Mouse (Mus musculus) olfactory bulb, adult 2 months (tissue): Measurements from ENCODE around the gene Nudcd3. TPM values are rescaled to one million over a fixed set of nuclear protein-coding genes. Genes with fewer than 3 reads are reported as not detected.
"Not testable (repeated sequence)": the region's sequence is repeated elsewhere in the genome, so short reads cannot be mapped to it uniquely, and the experiment has no call there.

Source experiments
- H3K27ac ChIP-seq: fragments of 200-500 bp; 2 replicates; pipeline ENCODE4 v1.5.1; 2012; ENCODE audit warnings: low read depth, low read length; ENCODE audit not compliant: insufficient read depth
- H3K4me1 ChIP-seq: fragments of 200-500 bp; 2 replicates; pipeline ENCODE4 v1.6.1; 2012; ENCODE audit warnings: low read length; ENCODE audit not compliant: control insufficient read depth, insufficient read depth
- H3K4me3 ChIP-seq: fragments of 200-500 bp; 2 replicates; pipeline ENCODE4 v1.5.1; 2012; ENCODE audit warnings: mild to moderate bottlenecking, low read depth, low read length, moderate library complexity; ENCODE audit not compliant: insufficient read depth
- CTCF ChIP-seq: fragments of 200-500 bp; IDR thresholded peaks from 2 replicates; pipeline ENCODE4 v1.5.1; 2012; ENCODE audit warnings: low read depth, mild to moderate bottlenecking, low read length, moderate library complexity; ENCODE audit not compliant: insufficient read depth
- POLR2A ChIP-seq: fragments of 200-500 bp; IDR thresholded peaks from 2 replicates; pipeline ENCODE4 v1.6.1; 2012; ENCODE audit warnings: mild to moderate bottlenecking, low read depth, low read length, moderate library complexity; ENCODE audit not compliant: insufficient read depth
- WGBS: fragments of 180-500 bp; shearing (Covaris S2); methylation state at CpG from one replicate; pipeline ENCODE4 v1.1.7; 2018; 5-methylcytosine and 5-hydroxymethylcytosine counted together
- polyA plus RNA-seq: library from polyadenylated mRNA; stranded (reverse); fragments of >200 nt; gene quantifications from 2 replicates; pipeline ENCODE4 v1.2.4, GENCODE M21; 2012; ENCODE audit warnings: low replicate concordance; ENCODE audit not compliant: missing spikeins, insufficient read depth, insufficient read length

The Nudcd3 gene
- polyA plus RNA-seq, 1 experiment = not detected

GRCm38 (mm10) chr11:6119312-6119711 is 80.9 kb downstream of the Nudcd3 start:
- Histone ChIP-seq H3K4me3 (no peak overlapping the region), H3K27ac (peak overlapping the region; percentile 90), H3K4me1 (peaks cover 26% of the 10 kb centered on the region)
- 26% methylated on average over 11 of the region's 11 CpGs for WGBS
- no peak for TF ChIP-seq POLR2A
- no peak for TF ChIP-seq CTCF

- Histone ChIP-seq H3K4me3 (no peak overlapping the region), H3K4me1 (peaks cover 23% of the 10 kb centered on the region), H3K27ac (peak overlapping the region; percentile 58)
- no peak for TF ChIP-seq POLR2A
- no peak for TF ChIP-seq CTCF
- WGBS = 79% methylated on average over 2 of the region's 2 CpGs
These were observed 82.3 kb downstream of the Nudcd3 start for GRCm38 (mm10) chr11:6117956-6118355.

GRCm38 (mm10) chr11:6111734-6112484 is 88.3 kb downstream of the Nudcd3 start:
- H3K27ac ChIP-seq = no peak overlapping the region
- H3K4me3 ChIP-seq = no peak overlapping the region
- no peak for TF ChIP-seq POLR2A
- no peak for TF ChIP-seq CTCF
- WGBS = 97% methylated on average over 5 of the region's 5 CpGs
- H3K4me1 ChIP-seq = peaks cover 15% of the 10 kb centered on the region

GRCm38 (mm10) chr11:6109990-6110389 is 90.2 kb downstream of the Nudcd3 start:
- TF ChIP-seq POLR2A = no peak
- TF ChIP-seq CTCF = no peak
- Histone ChIP-seq H3K4me1 (peaks cover 22% of the 10 kb centered on the region), H3K4me3 (no peak overlapping the region), H3K27ac (no peak overlapping the region)

- Histone ChIP-seq H3K4me3 (no peak overlapping the region), H3K27ac (peak overlapping the region; percentile 52; the same call in 1 of the 2 replicates), H3K4me1 (peaks cover 25% of the 10 kb centered on the region)
- WGBS = 81% methylated on average over 5 of the region's 5 CpGs
- TF ChIP-seq POLR2A (no peak), CTCF (no peak)
These were observed 91.9 kb downstream of the Nudcd3 start for GRCm38 (mm10) chr11:6108296-6108695.

GRCm38 (mm10) chr11:6107722-6108121 is 92.5 kb downstream of the Nudcd3 start:
- TF ChIP-seq CTCF (no peak), POLR2A (no peak)
- 33% methylated on average over 3 of the region's 3 CpGs for WGBS
- Histone ChIP-seq H3K4me1 (peaks cover 25% of the 10 kb centered on the region), H3K27ac (peak overlapping the region; percentile 52), H3K4me3 (no peak overlapping the region)

- TF ChIP-seq POLR2A (no peak), CTCF (no peak)
- H3K27ac ChIP-seq = no peak overlapping the region
- peaks cover 25% of the 10 kb centered on the region for H3K4me1 ChIP-seq
- H3K4me3 ChIP-seq = no peak overlapping the region
- WGBS = 75% methylated on average over 5 of the region's 5 CpGs
These were observed 95.5 kb downstream of the Nudcd3 start for GRCm38 (mm10) chr11:6104734-6105133.

GRCm38 (mm10) chr11:6096637-6097036 is 103.6 kb downstream of the Nudcd3 start:
- H3K4me1 ChIP-seq, H3K4me3 ChIP-seq, H3K27ac ChIP-seq: not testable (repeated sequence)
- 83% methylated on average over 3 of the region's 3 CpGs for WGBS

- TF ChIP-seq CTCF = no peak
- no peak for TF ChIP-seq POLR2A
- Histone ChIP-seq H3K27ac (peak overlapping the region; percentile 91), H3K4me3 (no peak overlapping the region), H3K4me1 (peaks cover 26% of the 10 kb centered on the region)
- WGBS = 22% methylated on average over 4 of the region's 4 CpGs
These were observed 113.2 kb downstream of the Nudcd3 start for GRCm38 (mm10) chr11:6086991-6087390.
